Mouse (Mus musculus): Measurements from ENCODE around the gene Dennd2c.

Dennd2c gene

GRCm38 (mm10) chr3:103102454-103103390, at the start of gene Dennd2c:
Gene Dennd2c, plus strand, starts transcription at chr3:103102604.
- DNase-seq (ENCODE audit: low read depth in 1 of 2, low spot score in 2 of 2) = peak; percentile 71 to 88

- DNase-seq (ENCODE audit: low read depth in 1 of 2, low spot score in 2 of 2) = no peak
Measured at GRCm38 (mm10) chr3:103056016-103056595, 46.3 kb upstream of the Dennd2c start.

GRCm38 (mm10) chr3:103057752-103058151, 44.7 kb upstream of the Dennd2c start:
- DNase-seq (ENCODE audit: low read depth in 1 of 2, low spot score in 2 of 2) = no peak

GRCm38 (mm10) chr3:103058207-103059157, 43.9 kb upstream of the Dennd2c start, which contains the start of gene Nras:
Gene Nras, plus strand, starts transcription at chr3:103058285.
- DNase-seq (ENCODE audit: low read depth in 1 of 2, low spot score in 2 of 2) = peak; percentile 82 to 91

GRCm38 (mm10) chr3:103066927-103067326, 35.5 kb upstream of the Dennd2c start:
- no peak for DNase-seq (ENCODE audit: low read depth in 1 of 2, low spot score in 2 of 2)

- no peak for DNase-seq (ENCODE audit: low read depth in 1 of 2, low spot score in 2 of 2)
Measured at GRCm38 (mm10) chr3:103068971-103069370, 33.4 kb upstream of the Dennd2c start.

- DNase-seq (ENCODE audit: low read depth in 1 of 2, low spot score in 2 of 2) = no peak
Measured at GRCm38 (mm10) chr3:103073771-103074170, 28.6 kb upstream of the Dennd2c start, which contains the start of gene Ampd1. Gene Ampd1, plus strand, starts transcription at chr3:103074014.

GRCm38 (mm10) chr3:103075871-103076270, 26.5 kb upstream of the Dennd2c start:
- no peak for DNase-seq (ENCODE audit: low read depth in 1 of 2, low spot score in 2 of 2)

- DNase-seq (ENCODE audit: low read depth in 1 of 2, low spot score in 2 of 2) = no peak
Measured at GRCm38 (mm10) chr3:103076476-103076875, 25.9 kb upstream of the Dennd2c start.

GRCm38 (mm10) chr3:103079301-103079700, 23.1 kb upstream of the Dennd2c start:
- DNase-seq (ENCODE audit: low read depth in 1 of 2, low spot score in 2 of 2) = no peak

- no peak for DNase-seq (ENCODE audit: low read depth in 1 of 2, low spot score in 2 of 2)
Measured at GRCm38 (mm10) chr3:103081051-103081450, 21.4 kb upstream of the Dennd2c start.

GRCm38 (mm10) chr3:103081861-103082453, 20.4 kb upstream of the Dennd2c start:
- DNase-seq (ENCODE audit: low read depth in 1 of 2, low spot score in 2 of 2) = no peak

GRCm38 (mm10) chr3:103082761-103083160, 19.6 kb upstream of the Dennd2c start:
- no peak for DNase-seq (ENCODE audit: low read depth in 1 of 2, low spot score in 2 of 2)

- DNase-seq (ENCODE audit: low read depth in 1 of 2, low spot score in 2 of 2) = no peak
Measured at GRCm38 (mm10) chr3:103085986-103086385, 16.4 kb upstream of the Dennd2c start.

- no peak for DNase-seq (ENCODE audit: low read depth in 1 of 2, low spot score in 2 of 2)
Measured at GRCm38 (mm10) chr3:103091753-103092152, 10.7 kb upstream of the Dennd2c start.

- DNase-seq (ENCODE audit: low read depth in 1 of 2, low spot score in 2 of 2) = no peak
Measured at GRCm38 (mm10) chr3:103098662-103099061, 3.7 kb upstream of the Dennd2c start.

- no peak for DNase-seq (ENCODE audit: low read depth in 1 of 2, low spot score in 2 of 2)
Measured at GRCm38 (mm10) chr3:103099667-103100066, 2.7 kb upstream of the Dennd2c start.

- no peak for DNase-seq (ENCODE audit: low read depth in 1 of 2, low spot score in 2 of 2)
Measured at GRCm38 (mm10) chr3:103100735-103101134, 1.7 kb upstream of the Dennd2c start.

GRCm38 (mm10) chr3:103101194-103101593, 1.2 kb upstream of the Dennd2c start:
- no peak for DNase-seq (ENCODE audit: low read depth in 1 of 2, low spot score in 2 of 2)

- DNase-seq (ENCODE audit: low read depth in 1 of 2, low spot score in 2 of 2) = no peak
Measured at GRCm38 (mm10) chr3:103101909-103102308, 495 bp upstream of the Dennd2c start.
